Mouse (Mus musculus) heart, postnatal 10 days (tissue): ENCODE results near the gene Vmn2r114. TPM values are rescaled to one million over a fixed set of nuclear protein-coding genes. Genes with fewer than 3 reads are reported as not detected.
"Not testable (repeated sequence)": the region's sequence is repeated elsewhere in the genome, so short reads cannot be mapped to it uniquely, and the experiment has no call there.

Experiments
- DNase-seq, 2 experiments: peaks; one replicate each; pipeline ENCODE4 v3.0.0; 2021
- intact Hi-C: fragments of 180-260 bp; cut with DNase I; formaldehyde crosslinking; loops from one replicate; pipeline ENCODE4 v1.15.1; 2025
- total RNA-seq, 2 experiments: library from RNA; stranded (reverse); gene quantifications; 2 replicates each; pipeline ENCODE4 v1.2.3; 2021

Vmn2r114 gene
- not detected for total RNA-seq

GRCm38 (mm10) chr17:23312437-23312836 is at the start of gene Vmn2r114:
Vmn2r114 (minus strand) TSS chr17:23312537.
- DNase-seq, intact Hi-C loops: not testable (repeated sequence)

GRCm38 (mm10) chr17:23351644-23352043 is 39.3 kb upstream of the Vmn2r114 start:
- no peak for DNase-seq

GRCm38 (mm10) chr17:23343441-23343840 is 31.1 kb upstream of the Vmn2r114 start, which contains the start of gene Vmn2r115:
Vmn2r115 (plus strand) TSS chr17:23343741.
- DNase-seq, intact Hi-C loops: not testable (repeated sequence)

More at GRCm38 (mm10) chr17:23351644-23352043, 39.3 kb upstream of the Vmn2r114 start:
- intact Hi-C loops: no loop called here

GRCm38 (mm10) chr17:23330657-23331056 is 18.3 kb upstream of the Vmn2r114 start:
- intact Hi-C loops: no loop called here
- no peak for DNase-seq

Other genes starting within 250 kb of the Vmn2r114 start
- 1 to 10 TPM; 7.9 to 9.0 TPM for gene Zfp40, start 119.3 kb downstream of the Vmn2r114 start, total RNA-seq
- gene Vmn2r115, start 31.2 kb upstream of the Vmn2r114 start, total RNA-seq: not detected
- not detected for gene Vmn2r116, start 72.1 kb upstream of the Vmn2r114 start, total RNA-seq
- gene Vmn2r117, start 167.2 kb upstream of the Vmn2r114 start, total RNA-seq: not detected